ENCODE assay signal across 14 mouse cellular contexts in genomic region chr11:119207986-119208385, GRCm38 (mm10). TPM values are rescaled to one million over a fixed set of nuclear protein-coding genes. Genes with fewer than 3 reads are reported as not detected.
DNase-seq lines count a peak whose midpoint lies in the region.
"Had no signal": no experiment of that assay in that cellular context is flagged by ENCODE, and none has a peak within 500 bp of the region (broad histone marks: within the 10 kb centered on the region; RNA-seq: fewer than 3 reads in every experiment).

No protein-coding gene starts in this region.

- intact Hi-C loops in left cerebral cortex, postnatal 4 days (cut with DNase I): no loop called here
- intact Hi-C loops in left cerebral cortex, postnatal 25 days (cut with DNase I): loop anchor here (2.0 kb wide), 1 partner anchor 41 kb away; no protein-coding TSS in a partner anchor

- peak; percentile 50 for DNase-seq in cerebellum, adult 9-11 months
- no peak for DNase-seq in cerebellum, adult 8-10 months
- peak; percentile 61 for DNase-seq in left cerebral cortex, postnatal 4 days
- no peak for DNase-seq in left cerebral cortex, postnatal 25 days (ENCODE audit: low spot score in 2 of 2)
- DNase-seq in 3134 (ENCODE audit: extremely low read depth, insufficient read length, low spot score) (peak; percentile 52), NIH3T3 (ENCODE audit: low read depth) (peak; percentile 71)
- no peak for DNase-seq in ovary, adult 18-20 months (ENCODE audit: low spot score)
- DNase-seq: adrenal gland, postnatal 10 days; cerebellum, adult 11-12 months; cerebellum, postnatal 25 days; gastrocnemius, postnatal 10 days; heart, adult 18-20 months; heart, postnatal 10 days; heart, postnatal 4 days had no signal

RNA-seq across cellular contexts. Expression of gene Tbc1d16, which starts 20.3 kb away (rescaled TPM):
- 100 to 1,000 TPM; 217 to 222 TPM for total RNA-seq in left cerebral cortex, postnatal 4 days (2021)
- total RNA-seq in left cerebral cortex, postnatal 25 days (2021): 10 to 100 TPM; 32.1 to 40.9 TPM

RNA-seq across cellular contexts. Expression of gene Ccdc40, which starts 20.4 kb away (rescaled TPM):
- total RNA-seq in left cerebral cortex, postnatal 4 days (2021): 1 to 10 TPM; 7.3 to 8.5 TPM
- total RNA-seq in left cerebral cortex, postnatal 25 days (2021): 1 to 10 TPM in 1 of 2 experiments, under 1 TPM in 1; 0.98 to 1.4 TPM

RNA-seq across cellular contexts. Expression of gene Gaa, which starts 59.7 kb away (rescaled TPM):
- total RNA-seq in left cerebral cortex, postnatal 4 days (2021): 100 to 1,000 TPM in 1 of 2 experiments, 10 to 100 TPM in 1; 86.9 to 104 TPM
- total RNA-seq in left cerebral cortex, postnatal 25 days (2021): 100 to 1,000 TPM; 232 to 233 TPM

Comparison
In these comparisons a context has a peak if more than half of its experiments do, and no peak if none do; other contexts are left out.
1. DNase-seq: peak in cerebellum, adult 9-11 months (single experiment), left cerebral cortex, postnatal 4 days (single experiment), 3134 (single experiment) and NIH3T3 (single experiment); none in cerebellum, adult 8-10 months (single experiment), left cerebral cortex, postnatal 25 days (0 of 2) and ovary, adult 18-20 months (single experiment).
2. RNA of gene Tbc1d16, which starts 20.3 kb away (total RNA-seq): 217 to 222 TPM in left cerebral cortex, postnatal 4 days; 32.1 to 40.9 TPM in left cerebral cortex, postnatal 25 days; every median in the first group is over 4 times any median in the second.